Mouse (Mus musculus) gonadal fat pad, adult 2 months (tissue): ENCODE measurements around the gene D16Ertd472e. TPM values are rescaled to one million over a fixed set of nuclear protein-coding genes. Genes with fewer than 3 reads are reported as not detected.

Experiments
- DNase-seq: peaks from one replicate; pipeline ENCODE4 v3.0.0-alpha.2; 2012; ENCODE audit warnings: low read depth
- polyA plus RNA-seq: library from polyadenylated mRNA; depleted of rRNA; stranded (reverse); fragments of >200 nt; gene quantifications from 2 replicates; pipeline ENCODE4 v1.2.3, GENCODE M21; 2012; rRNA removed

The D16Ertd472e gene
- 2.8 and 4.6 TPM in 2 replicates for polyA plus RNA-seq

GRCm38 (mm10) chr16:78576478-78577084, at the start of gene D16Ertd472e:
Gene D16Ertd472e (minus strand): TSS chr16:78576708.
- DNase-seq = no peak

- no peak for DNase-seq
Measured at GRCm38 (mm10) chr16:78622755-78623154, 46.2 kb upstream of the D16Ertd472e start.

GRCm38 (mm10) chr16:78619386-78619785, 42.9 kb upstream of the D16Ertd472e start:
- no peak for DNase-seq

- no peak for DNase-seq
Measured at GRCm38 (mm10) chr16:78617757-78618532, 41.4 kb upstream of the D16Ertd472e start.

DNA sequence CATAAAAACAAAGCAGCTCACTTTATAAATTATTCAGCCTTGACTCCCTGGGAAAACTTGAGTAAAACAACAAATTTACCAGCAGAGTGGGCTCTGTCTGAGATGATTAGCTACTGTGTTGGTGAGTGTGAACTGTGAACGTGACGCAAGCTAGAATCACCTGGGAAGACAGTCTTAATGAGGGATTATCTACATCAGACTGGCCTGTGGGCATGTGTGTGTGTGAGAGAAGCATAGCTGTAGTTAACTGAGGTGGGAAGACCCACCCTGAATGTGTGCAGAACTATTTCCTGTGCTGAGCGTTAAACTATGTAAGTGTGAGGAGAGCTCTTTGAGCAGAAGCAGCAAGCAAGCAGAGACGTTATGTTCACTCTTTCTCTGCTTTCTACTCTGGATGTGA, 29.7 kb upstream of the D16Ertd472e start:
- no peak for DNase-seq

DNA sequence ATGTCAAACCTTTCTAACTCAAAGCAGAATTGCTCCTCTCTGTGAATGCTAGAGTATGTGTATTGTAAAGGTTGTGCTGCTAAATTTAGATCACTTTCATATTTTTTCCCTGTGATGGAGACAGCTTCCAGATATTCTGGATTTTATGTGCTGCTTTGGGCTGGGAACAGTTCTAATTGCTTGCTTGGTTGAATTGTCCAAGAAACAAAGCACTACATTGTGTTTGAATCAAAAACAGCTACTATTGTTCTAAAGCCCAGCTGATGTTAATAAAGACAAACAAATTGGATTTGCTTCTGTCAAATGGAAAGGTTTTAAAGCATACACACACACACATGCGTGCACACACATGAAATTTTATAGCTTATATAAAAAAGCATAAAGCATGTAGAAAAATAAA, 22.4 kb upstream of the D16Ertd472e start:
- no peak for DNase-seq

DNA sequence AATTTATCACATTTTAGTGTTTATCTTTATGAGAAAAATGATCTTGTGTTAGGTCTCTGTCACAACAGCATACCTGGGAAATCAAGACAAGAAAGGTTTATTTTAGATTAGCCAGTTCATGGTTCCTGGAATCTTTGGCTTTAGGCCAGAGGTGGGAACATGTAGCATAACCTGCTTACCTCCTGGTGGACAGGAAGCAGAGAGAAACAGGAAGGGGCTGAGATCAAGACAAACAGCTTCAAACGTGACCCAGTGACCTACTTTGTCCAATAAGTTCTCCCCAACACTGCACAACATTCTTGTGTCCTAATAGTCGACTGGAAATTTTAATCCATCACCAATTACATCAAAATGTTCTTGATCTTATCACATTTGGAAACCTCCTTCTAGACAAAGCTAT, 19.9 kb upstream of the D16Ertd472e start:
- DNase-seq = no peak

DNA sequence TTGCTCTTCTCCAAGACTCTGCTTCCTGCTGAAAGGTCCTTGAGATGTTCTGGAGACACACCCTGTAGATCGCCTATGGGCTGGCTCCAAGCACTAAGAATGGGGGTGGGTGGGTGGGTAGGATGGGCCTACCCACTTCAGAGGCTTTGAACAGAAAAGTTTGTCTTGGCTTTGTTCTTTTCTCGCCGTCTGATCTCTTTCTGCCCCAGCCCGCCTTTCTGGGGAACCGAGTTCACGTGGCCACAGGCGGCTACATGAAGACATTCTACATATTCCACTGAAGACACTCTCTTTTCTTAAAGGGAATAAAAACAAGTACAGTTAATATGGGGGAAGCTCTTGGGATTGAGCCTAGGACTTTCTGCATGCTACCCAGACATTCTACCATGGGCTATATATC, 19.3 kb upstream of the D16Ertd472e start:
- no peak for DNase-seq

GRCm38 (mm10) chr16:78594154-78594553, 17.6 kb upstream of the D16Ertd472e start:
- DNase-seq = no peak

DNA sequence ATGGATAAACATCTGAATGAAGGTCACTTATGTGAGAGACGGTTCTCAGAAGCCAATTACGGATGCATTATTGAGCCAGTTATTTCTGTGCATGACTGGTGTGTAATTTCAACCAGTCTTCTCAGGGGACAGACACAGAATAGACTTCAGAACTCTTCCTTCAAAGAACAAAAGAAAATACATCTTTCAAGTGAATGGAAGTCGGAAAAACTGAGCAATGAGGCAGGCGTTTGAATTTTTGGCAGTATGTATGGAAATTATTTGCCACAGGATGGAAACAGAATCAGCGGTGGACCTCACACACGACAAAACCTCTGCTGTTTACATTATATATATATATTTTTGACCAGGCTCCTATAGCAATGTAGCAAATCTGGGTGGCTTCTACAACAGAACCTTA, 14.6 kb upstream of the D16Ertd472e start:
- DNase-seq = no peak

GRCm38 (mm10) chr16:78588821-78589220, 12.3 kb upstream of the D16Ertd472e start:
- no peak for DNase-seq

DNA sequence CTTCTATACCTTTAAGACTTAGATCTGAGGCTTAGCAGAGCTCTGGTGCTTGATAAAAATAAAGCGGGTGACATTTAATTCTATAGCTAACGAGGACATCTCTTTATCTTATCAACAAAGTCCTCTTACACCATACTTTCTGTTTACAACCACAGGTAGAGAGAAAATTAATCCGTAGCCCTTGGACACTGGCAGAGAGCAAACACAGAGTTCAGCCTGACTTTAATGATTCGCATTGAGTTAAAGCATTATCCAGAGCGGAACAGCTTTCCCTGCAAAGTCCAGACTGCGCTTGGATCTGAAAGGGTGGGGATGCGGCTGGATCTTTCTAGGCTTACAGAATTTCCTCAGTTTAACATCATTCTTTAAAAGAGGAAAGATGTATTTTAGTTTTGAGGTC, 10.1 kb upstream of the D16Ertd472e start:
- no peak for DNase-seq

DNA sequence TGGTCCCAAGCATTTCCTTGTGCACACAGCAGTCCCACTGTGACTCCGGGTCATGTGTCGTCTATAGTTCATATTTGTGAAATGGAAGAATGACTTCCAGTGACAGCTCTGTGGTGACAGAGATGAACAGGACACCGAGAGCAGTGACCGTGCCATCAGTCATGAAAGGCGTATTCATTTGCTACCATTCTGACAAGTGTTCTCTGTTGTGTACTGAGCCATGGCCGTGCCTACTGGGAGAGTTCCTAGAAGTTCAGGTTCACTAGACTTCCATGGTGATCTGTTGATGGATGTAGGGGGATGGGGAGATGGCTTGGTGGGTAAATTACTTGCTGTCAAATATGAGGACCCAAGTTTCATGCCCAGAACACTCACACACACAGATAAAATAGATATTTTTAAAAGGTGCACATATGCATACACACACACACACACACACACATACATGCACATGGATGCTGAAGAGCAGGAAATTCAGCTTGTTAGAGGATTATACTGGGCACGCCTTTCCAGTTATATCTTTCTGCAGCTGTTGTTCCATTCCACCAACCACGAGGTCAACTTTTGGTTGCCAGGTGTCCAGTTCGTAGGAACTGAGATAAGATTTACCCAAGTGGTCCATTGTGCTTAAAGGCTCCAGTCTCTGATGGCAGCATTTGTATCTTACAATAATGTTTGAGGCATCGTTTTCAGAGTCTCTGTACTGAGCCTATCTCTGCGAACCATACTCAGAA, 9.3 kb upstream of the D16Ertd472e start:
- DNase-seq = no peak

DNA sequence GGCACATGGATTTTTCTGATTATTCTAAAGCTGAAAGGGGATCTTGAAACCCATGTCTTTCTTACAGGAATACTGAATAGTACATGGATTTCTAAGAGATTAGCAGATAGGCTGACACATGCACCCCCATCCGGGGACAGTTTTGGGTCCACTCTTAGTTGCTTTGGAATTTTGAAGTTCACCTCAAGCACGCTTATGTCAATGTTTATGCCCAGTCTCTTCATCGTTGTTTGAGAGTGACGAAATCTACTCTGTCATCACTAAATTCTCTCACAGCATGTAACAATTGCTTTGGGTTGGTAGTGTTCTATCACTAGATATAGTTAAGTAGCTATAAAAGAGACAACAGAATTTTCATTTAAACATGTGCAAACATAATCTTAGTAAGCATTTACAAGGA, 8.7 kb upstream of the D16Ertd472e start:
- DNase-seq = no peak

DNA sequence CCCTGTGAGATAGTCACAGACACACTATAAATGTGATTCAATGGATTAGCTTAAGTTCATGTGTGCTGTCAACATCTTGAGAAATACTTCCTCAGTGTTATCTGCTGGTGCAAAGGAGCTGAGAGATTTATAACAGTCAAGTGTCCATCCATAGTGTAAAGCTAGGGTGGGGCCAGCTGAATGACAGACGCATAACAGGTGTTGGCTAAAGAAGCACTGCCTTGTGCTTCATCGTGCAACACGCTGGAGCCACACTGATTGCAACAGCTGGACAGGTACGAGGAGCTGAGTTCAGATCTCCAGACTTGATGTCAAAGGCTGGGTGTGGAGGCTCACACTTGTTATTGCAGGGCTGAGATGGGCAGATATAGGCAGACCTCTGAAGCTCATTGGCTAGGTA, 7.5 kb upstream of the D16Ertd472e start:
- DNase-seq = no peak

DNA sequence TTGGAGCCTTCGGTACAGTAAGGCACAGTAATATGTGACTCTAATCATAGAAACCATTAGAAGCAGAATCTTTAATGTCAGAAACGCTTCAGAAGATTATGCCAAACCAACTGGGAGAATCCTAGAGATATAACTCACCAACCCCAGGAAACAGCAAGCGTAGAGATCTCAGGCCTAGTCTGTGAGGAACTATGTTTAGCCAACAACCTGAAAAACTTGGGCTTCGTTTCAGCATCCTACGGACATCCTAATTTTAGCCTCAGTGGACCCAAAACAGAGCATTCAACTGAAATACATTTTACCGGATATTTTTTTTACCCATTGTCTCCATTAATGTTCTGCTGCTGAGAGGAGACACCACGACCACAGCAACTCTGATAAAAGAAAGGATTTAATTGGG, 3.9 kb upstream of the D16Ertd472e start:
- no peak for DNase-seq

GRCm38 (mm10) chr16:78579386-78579785, 2.9 kb upstream of the D16Ertd472e start:
- no peak for DNase-seq

GRCm38 (mm10) chr16:78577085-78577671, 670 bp upstream of the D16Ertd472e start:
- peak; percentile 58 for DNase-seq

- DNase-seq = no peak
Measured at GRCm38 (mm10) chr16:78575852-78576477, 543 bp downstream of the D16Ertd472e start.

GRCm38 (mm10) chr16:78575190-78575851, 1.2 kb downstream of the D16Ertd472e start:
- DNase-seq = no peak

GRCm38 (mm10) chr16:78574241-78574640, 2.3 kb downstream of the D16Ertd472e start:
- DNase-seq = no peak
